Mouse (Mus musculus): Measurements from ENCODE around the gene Gdpd5. TPM values are rescaled to one million over a fixed set of nuclear protein-coding genes. Genes with fewer than 3 reads are reported as not detected.

The Gdpd5 gene
- 0.20 TPM for polyA plus RNA-seq (2014; fragmentation: Illumina TruSeq; extraction: RNeasy Lipid Tissue Mini Kit (QIAGEN cat#74804); ENCODE audit: low read depth, low replicate concordance)

GRCm38 (mm10) chr7:99381214-99382087, at the start of gene Gdpd5:
Gene Gdpd5, plus strand, starts transcription at chr7:99381414.

GRCm38 (mm10) chr7:99352526-99353400, 28.5 kb upstream of the Gdpd5 start, which contains the start of gene Serpinh1:
Gene Serpinh1, minus strand, starts transcription at chr7:99353239.

GRCm38 (mm10) chr7:99465811-99466210, 84.6 kb downstream of the Gdpd5 start, which contains the start of gene Klhl35:
Gene Klhl35, plus strand, starts transcription at chr7:99466004.

GRCm38 (mm10) chr7:99483271-99483923, 102.2 kb downstream of the Gdpd5 start, which contains the start of gene Rps3:
Gene Rps3, minus strand, starts transcription at chr7:99483738.

Other genes starting within 250 kb of the Gdpd5 start
- 18.6 TPM for gene Uvrag, start 240.3 kb upstream of the Gdpd5 start, polyA plus RNA-seq (2014; fragmentation: Illumina TruSeq; extraction: RNeasy Lipid Tissue Mini Kit (QIAGEN cat#74804); ENCODE audit: low read depth, low replicate concordance)
- 19.8 TPM for gene Dgat2, start 198.7 kb upstream of the Gdpd5 start, polyA plus RNA-seq (2014; fragmentation: Illumina TruSeq; extraction: RNeasy Lipid Tissue Mini Kit (QIAGEN cat#74804); ENCODE audit: low read depth, low replicate concordance)
- gene Mogat2, start 142.8 kb upstream of the Gdpd5 start, polyA plus RNA-seq (2014; fragmentation: Illumina TruSeq; extraction: RNeasy Lipid Tissue Mini Kit (QIAGEN cat#74804); ENCODE audit: low read depth, low replicate concordance): 1.9 TPM
- gene Map6, start 114.0 kb upstream of the Gdpd5 start, polyA plus RNA-seq (2014; fragmentation: Illumina TruSeq; extraction: RNeasy Lipid Tissue Mini Kit (QIAGEN cat#74804); ENCODE audit: low read depth, low replicate concordance): 0.16 TPM
- gene Serpinh1, start 28.2 kb upstream of the Gdpd5 start, polyA plus RNA-seq (2014; fragmentation: Illumina TruSeq; extraction: RNeasy Lipid Tissue Mini Kit (QIAGEN cat#74804); ENCODE audit: low read depth, low replicate concordance): 30.4 TPM
- not detected for gene Klhl35, start 84.6 kb downstream of the Gdpd5 start, polyA plus RNA-seq (2014; fragmentation: Illumina TruSeq; extraction: RNeasy Lipid Tissue Mini Kit (QIAGEN cat#74804); ENCODE audit: low read depth, low replicate concordance)
- 542 TPM for gene Rps3, start 102.3 kb downstream of the Gdpd5 start, polyA plus RNA-seq (2014; fragmentation: Illumina TruSeq; extraction: RNeasy Lipid Tissue Mini Kit (QIAGEN cat#74804); ENCODE audit: low read depth, low replicate concordance)
- gene Arrb1, start 154.1 kb downstream of the Gdpd5 start, polyA plus RNA-seq (2014; fragmentation: Illumina TruSeq; extraction: RNeasy Lipid Tissue Mini Kit (QIAGEN cat#74804); ENCODE audit: low read depth, low replicate concordance): 13.8 TPM
- 0.57 TPM for gene Tpbgl, start 245.7 kb downstream of the Gdpd5 start, polyA plus RNA-seq (2014; fragmentation: Illumina TruSeq; extraction: RNeasy Lipid Tissue Mini Kit (QIAGEN cat#74804); ENCODE audit: low read depth, low replicate concordance)